Mouse (Mus musculus) testis, adult 2 months (tissue): ENCODE results near the gene Lhx6.

ENCODE experiments used
- CTCF ChIP-seq: fragments of 200-500 bp; IDR thresholded peaks from 2 replicates; pipeline ENCODE4 v1.5.1; 2012; ENCODE audit warnings: low read depth, mild to moderate bottlenecking, inconsistent platforms, low read length, moderate library complexity; ENCODE audit not compliant: control insufficient read depth, insufficient read depth, insufficient replicate concordance
- POLR2A ChIP-seq: fragments of 200-500 bp; IDR thresholded peaks from 2 replicates; pipeline ENCODE4 v1.6.1; 2012; ENCODE audit warnings: low read depth, mild to moderate bottlenecking, inconsistent platforms, low read length, moderate library complexity; ENCODE audit not compliant: control insufficient read depth

DNA sequence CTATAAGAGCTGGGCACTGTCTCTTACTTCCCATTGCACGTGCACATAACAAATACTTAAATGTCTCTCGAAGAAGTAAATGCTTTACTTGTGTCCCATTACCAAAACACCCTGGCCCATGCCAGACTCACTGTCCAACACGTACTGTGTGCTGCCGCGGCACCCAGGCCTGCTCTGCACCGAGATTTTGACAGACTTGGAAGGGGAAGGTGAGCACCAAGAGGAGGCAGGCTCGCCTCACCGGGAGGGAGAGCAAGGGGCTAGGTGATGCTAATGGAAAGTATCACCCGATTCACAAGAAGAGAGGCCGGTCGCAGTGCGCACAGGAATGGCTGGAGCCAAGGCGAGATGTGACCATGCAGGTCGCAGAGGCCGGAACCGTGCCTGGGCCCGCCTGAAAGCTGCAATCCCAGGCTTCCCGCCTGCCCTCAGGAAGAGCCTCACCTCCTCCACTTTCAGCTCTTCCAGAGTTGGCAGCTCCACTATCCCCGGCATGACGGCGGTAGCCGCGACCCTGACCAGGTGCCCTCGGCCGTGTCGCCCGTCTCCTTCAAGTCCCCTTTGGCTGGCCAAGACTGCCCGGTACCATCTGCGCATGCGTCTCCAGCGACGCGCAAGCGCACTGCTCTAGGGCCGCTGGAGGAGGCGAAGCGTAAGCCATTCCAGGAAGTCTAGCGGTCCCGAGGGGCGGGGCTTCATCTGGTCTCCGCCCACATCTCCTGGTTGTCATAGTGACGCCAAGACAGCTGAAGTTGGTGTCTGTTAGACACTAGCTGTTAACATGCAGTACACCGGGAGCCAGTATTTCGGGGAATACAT, 56.3 kb downstream of the Lhx6 start, which contains the start of the genes Ndufa8 and Morn5:
- TF ChIP-seq CTCF (no peak), POLR2A (peak; percentile 88)
